Mouse (Mus musculus): Measurements from ENCODE around the gene Gpr18.

Gpr18 gene

DNA sequence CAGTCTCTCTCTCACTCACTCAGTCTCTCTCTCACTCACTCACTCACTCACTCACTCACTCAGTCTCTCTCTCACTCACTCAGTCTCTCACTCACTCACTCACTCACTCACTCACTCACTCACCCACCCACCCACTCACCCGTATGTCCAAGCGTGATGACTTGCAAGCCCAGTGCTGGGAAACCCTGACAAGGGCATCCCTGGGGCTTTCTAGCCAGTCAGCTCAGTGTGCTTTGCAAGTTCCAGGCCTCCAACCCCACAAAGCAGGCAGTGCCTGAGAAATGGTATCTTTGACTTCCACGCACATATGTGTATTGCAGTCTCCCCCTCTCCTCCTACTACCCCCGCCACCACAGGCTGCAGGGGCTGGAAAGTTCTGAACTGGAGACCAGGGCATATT lies 6.4 kb upstream of the Gpr18 start:
- Histone ChIP-seq H3K27me3 (ENCODE audit: control insufficient read depth, insufficient read depth, low read length, poor library complexity, severe bottlenecking) (no peaks in the 10 kb centered on the region), H3K36me3 (ENCODE audit: control insufficient read depth, insufficient read depth, low read length, poor library complexity, severe bottlenecking) (0 out of 2 replicates have a peak, but pooled peaks cover 2% of the 10 kb centered on the region)
- no peak for DNase-seq (ENCODE audit: low read depth, low spot score)

DNA sequence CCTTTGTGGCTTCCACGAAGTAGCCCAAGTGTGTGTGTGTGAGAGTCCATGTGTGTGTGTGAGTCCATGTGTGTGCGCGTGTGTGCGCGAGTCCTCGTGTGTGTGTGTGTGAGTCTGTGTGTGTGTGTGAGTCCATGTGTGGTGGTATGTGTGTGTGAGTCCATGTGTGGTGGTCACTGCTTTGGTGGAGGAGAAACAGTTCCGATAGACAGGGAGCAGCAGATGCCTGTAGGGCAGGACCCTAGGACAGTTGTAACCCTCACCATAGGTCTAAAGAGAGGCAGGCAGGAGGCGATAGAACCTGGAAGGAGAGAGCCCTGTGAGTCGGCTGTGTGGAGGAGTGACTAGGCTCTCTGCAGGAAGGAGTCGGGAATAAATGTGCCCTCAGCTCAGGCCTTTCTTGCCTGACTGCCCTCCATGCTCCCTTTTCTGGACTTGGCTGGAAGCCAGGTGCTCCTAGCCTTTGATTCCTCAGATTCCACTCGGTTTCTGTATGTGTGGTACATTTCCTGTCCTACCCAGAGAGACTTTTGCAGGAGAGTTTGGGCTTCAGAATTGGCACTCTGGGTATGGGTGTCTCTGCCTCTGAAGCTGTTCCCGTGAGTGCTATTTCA lies 5.0 kb upstream of the Gpr18 start:
- Histone ChIP-seq H3K36me3 (ENCODE audit: control insufficient read depth, insufficient read depth, low read length, poor library complexity, severe bottlenecking) (0 out of 2 replicates have a peak, but pooled peaks cover under 1% of the 10 kb centered on the region), H3K27me3 (ENCODE audit: control insufficient read depth, insufficient read depth, low read length, poor library complexity, severe bottlenecking) (no peaks in the 10 kb centered on the region)
- no peak for DNase-seq (ENCODE audit: low read depth, low spot score)

DNA sequence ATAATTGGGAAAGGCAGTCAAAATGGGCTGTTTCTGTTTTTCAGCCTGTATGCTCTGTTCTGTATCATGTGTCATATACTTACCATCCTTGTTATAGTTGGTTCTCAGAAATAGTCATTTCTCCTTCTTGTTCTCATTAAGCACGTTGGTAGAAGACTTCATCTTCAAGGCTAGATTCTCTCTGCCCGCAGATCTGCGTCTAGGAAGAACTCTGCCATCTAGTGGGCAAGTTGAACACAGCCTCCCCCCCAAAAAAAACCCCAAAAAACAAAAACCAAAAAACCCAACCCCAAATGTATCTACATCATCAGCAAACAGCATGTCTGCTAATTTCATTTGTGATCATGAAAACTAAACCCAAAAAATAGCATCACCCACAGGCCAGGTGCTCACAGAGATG lies 4.2 kb upstream of the Gpr18 start:
- DNase-seq (ENCODE audit: low read depth, low spot score): peak; percentile 79
- H3K27me3 ChIP-seq (ENCODE audit: control insufficient read depth, insufficient read depth, low read length, poor library complexity, severe bottlenecking): no peaks in the 10 kb centered on the region
- H3K36me3 ChIP-seq (ENCODE audit: control insufficient read depth, insufficient read depth, low read length, poor library complexity, severe bottlenecking): no peaks in the 10 kb centered on the region

DNA sequence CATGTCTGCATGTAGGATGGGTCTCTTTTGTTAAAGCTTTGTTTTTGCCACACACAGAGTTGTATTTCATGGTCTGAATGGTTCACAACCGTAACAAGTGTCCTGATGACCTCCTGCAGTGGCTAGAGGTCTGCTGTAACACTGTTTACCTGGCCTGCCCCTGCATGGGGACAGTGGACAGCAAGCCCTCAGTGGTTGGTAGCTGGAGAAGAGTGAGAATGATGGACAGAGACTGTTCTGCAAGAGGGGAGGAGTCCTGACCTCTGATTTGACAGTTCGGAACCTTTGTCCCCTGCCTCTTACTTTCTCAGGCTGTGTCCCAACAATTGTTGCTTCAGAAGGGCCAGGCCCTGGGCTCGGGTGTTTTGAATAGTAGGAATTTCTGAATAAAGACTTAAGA lies 2.7 kb upstream of the Gpr18 start:
- DNase-seq (ENCODE audit: low read depth, low spot score): no peak
- Histone ChIP-seq H3K27me3 (ENCODE audit: control insufficient read depth, insufficient read depth, low read length, poor library complexity, severe bottlenecking) (no peaks in the 10 kb centered on the region), H3K36me3 (ENCODE audit: control insufficient read depth, insufficient read depth, low read length, poor library complexity, severe bottlenecking) (no peaks in the 10 kb centered on the region)

DNA sequence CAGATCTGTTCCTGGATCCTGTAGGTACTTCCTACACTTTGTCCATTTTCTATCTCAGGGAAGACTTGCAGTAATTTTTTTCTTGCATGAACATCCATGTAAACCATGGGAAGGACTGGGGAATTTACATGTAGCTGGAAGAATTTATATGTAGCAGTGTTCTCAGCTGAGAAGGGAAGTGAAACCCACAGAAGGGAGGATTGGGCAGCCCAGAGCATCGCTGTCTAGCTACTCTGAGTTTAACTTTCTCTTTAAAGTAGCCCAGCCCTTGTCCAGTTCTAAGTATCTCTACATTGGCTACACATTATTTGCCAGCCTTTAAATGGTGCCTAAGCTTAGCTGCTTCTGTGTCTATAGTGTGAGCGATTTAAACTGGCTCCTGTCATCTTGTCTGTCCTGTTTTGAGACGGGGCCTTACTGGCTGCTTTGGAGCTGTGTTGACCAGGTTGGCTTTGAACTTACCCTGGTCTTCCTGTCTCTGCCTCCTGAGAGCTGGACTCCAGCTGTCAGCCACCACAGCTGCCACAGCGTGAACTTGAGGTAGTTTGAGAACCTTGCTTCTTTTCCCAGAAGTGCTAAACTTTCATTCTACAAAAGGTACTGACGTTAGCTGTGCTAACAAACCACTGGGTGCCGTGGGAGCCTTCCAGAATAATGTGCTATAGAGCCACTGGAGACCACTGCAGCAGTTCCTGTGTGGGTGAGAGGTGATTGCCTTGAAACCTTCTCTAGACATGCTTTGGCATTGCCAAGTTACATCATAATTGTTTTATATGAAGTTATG lies 922 bp upstream of the Gpr18 start:
- H3K27me3 ChIP-seq (ENCODE audit: control insufficient read depth, insufficient read depth, low read length, poor library complexity, severe bottlenecking): no peaks in the 10 kb centered on the region
- H3K36me3 ChIP-seq (ENCODE audit: control insufficient read depth, insufficient read depth, low read length, poor library complexity, severe bottlenecking): peaks cover 14% of the 10 kb centered on the region; the same call in 1 of the 2 replicates
- peak; percentile 79 for DNase-seq (ENCODE audit: low read depth, low spot score)

DNA sequence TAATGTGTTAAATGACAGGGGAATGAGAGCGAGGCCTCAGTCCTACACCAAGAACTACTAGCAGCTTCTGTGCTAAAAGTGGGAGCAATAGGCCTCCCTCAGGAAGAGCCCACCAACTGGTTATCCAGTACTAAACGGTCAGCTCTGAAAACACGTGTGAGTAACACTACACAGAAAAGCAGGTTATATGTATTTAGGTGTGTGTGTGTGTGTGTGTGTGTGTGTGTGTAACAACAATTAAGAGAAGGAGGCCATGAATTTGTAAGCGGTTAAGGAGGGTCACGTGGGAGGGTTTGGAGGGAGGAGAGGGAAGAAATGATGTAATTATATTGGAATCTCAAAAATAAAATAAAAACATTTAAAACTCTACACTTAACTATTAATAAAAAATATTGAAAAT lies 438 bp downstream of the Gpr18 start:
- no peak for DNase-seq (ENCODE audit: low read depth, low spot score)
- H3K36me3 ChIP-seq (ENCODE audit: control insufficient read depth, insufficient read depth, low read length, poor library complexity, severe bottlenecking): peaks cover 15% of the 10 kb centered on the region; the same call in 1 of the 2 replicates
- H3K27me3 ChIP-seq (ENCODE audit: control insufficient read depth, insufficient read depth, low read length, poor library complexity, severe bottlenecking): no peaks in the 10 kb centered on the region

DNA sequence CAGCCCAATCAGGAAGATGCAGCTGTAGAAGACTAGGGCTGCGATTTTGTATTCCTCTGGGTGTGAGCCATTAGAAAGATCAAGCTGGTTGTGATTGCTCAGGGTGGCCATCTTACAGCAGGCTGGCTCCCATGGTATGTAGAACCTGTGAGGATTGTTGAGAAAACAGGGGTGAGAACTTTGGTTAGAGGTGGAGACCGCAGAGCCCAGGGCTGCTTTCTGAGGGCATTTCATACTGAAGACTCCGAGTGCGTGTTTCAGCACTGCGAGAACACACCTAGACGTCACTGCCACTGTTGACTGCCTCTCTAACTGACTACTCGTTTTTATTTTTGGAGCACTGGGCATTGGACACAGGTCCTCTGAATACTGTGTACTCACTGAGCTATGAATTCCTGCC lies 3.1 kb downstream of the Gpr18 start:
- Histone ChIP-seq H3K36me3 (ENCODE audit: control insufficient read depth, insufficient read depth, low read length, poor library complexity, severe bottlenecking) (peaks cover 20% of the 10 kb centered on the region; the same call in 1 of the 2 replicates), H3K27me3 (ENCODE audit: control insufficient read depth, insufficient read depth, low read length, poor library complexity, severe bottlenecking) (no peaks in the 10 kb centered on the region)
- no peak for DNase-seq (ENCODE audit: low read depth, low spot score)

DNA sequence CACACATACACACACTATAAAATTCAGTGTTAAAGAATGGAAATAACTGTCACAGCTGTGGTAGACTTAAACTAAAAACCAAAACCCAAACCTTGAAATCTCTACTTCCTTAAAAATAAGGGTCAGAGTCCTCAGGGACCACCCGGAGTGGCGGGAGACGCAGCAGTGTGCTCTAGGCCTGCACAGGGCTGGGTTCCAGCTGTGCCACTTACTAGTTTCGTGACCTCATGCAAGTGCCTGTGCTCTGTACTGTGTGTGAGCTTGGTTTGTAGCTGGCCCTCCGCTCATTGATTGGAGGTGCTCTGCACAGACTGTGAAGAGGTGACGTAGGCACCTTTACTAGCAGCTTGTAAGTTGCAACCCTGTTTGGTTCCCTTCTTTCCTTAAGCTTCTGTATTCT lies 5.7 kb downstream of the Gpr18 start:
- H3K27me3 ChIP-seq (ENCODE audit: control insufficient read depth, insufficient read depth, low read length, poor library complexity, severe bottlenecking): no peaks in the 10 kb centered on the region
- DNase-seq (ENCODE audit: low read depth, low spot score): peak; percentile 72

DNA sequence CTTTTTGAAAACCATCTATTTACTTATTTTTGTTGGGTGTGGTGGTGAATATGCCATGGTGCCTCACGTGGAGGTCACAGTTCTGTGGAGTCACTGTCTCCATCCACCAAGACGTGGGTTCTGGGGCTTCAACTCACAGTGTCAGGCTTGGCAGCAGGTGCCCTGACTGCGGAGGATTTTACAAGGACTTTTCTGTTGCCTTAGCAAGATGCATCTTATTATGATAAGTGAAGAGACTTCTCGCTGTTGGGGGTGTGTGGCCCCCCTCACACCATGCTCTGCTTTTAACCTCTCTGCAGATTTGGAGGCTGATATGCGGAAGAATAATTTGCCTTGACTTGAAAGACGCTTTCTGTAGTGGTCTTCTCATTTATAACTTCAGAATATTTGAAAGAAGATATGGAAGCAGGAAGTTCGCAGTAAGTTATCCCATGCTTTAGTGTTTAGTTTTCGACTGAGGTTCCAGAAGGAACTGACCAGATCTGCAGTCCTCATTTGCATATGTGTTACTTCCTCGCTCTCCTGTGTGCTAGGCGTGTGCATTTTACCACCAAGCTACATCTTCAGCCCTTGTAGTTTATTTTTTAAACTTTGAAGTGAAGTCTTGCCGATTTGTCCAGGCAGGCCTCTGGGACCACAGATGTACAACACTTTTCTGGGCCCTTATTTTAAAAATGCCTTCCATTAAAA lies 8.4 kb downstream of the Gpr18 start:
- DNase-seq (ENCODE audit: low read depth, low spot score): peak; percentile 60
- Histone ChIP-seq H3K27me3 (ENCODE audit: control insufficient read depth, insufficient read depth, low read length, poor library complexity, severe bottlenecking) (no peaks in the 10 kb centered on the region), H3K36me3 (ENCODE audit: control insufficient read depth, insufficient read depth, low read length, poor library complexity, severe bottlenecking) (peaks cover 13% of the 10 kb centered on the region; the same call in 1 of the 2 replicates)

More for the DNA sequence above, 5.7 kb downstream of the Gpr18 start:
- peaks cover 20% of the 10 kb centered on the region; the same call in 1 of the 2 replicates for H3K36me3 ChIP-seq (ENCODE audit: control insufficient read depth, insufficient read depth, low read length, poor library complexity, severe bottlenecking)

DNA sequence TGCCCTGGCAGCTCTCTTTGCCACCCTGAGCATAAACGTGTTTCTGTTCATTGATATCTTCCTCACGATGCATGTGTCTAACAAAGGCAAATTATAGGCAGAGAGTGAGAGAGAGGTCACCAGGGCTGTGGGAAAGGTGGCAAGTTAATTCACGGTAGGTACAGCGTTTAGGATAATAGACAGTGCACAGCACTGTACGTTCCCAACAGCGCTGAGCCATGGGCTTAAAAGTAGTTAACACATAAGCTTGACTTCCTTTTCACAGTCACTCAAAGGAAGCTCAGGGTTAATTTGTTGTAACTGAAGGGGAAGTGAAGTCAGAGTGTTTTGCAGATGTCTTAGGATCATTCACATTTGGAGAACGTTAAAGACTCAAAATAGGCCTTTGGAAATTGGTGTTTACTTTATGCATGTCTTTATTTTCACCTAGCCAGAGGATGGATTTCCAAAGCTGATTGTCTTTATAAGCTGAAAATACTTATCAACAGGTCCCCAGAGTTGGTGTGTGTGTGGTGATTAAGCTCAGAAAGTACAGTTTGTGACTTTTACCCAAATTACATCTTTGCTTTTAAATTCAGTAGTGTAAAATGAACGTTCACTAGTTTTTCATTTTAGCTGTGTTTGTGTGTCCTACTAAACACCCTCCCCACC lies 9.1 kb downstream of the Gpr18 start:
- peaks cover 6% of the 10 kb centered on the region; the same call in 1 of the 2 replicates for H3K36me3 ChIP-seq (ENCODE audit: control insufficient read depth, insufficient read depth, low read length, poor library complexity, severe bottlenecking)
- DNase-seq (ENCODE audit: low read depth, low spot score): peak; percentile 59
- no peaks in the 10 kb centered on the region for H3K27me3 ChIP-seq (ENCODE audit: control insufficient read depth, insufficient read depth, low read length, poor library complexity, severe bottlenecking)

DNA sequence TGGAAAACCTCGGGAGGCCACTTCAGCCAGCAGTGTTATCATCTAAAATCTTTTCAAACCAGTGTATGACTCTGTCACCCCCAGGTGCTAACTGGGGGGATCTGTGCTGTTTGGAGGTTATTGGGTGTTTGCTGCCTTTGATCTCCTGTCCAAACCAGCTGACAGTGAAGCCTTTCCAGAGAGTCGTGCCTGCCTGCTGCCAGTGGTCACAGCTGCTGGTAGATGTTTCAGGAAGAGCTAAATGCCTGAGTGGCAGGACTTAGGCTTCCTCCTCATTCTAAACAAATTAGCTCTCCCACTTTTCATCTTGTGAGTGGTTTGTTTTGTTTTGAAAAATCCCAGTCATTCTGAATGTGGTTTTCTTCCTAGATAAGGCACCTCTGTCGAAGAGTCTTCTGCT lies 10.8 kb downstream of the Gpr18 start:
- peaks cover 2% of the 10 kb centered on the region; the same call in 1 of the 2 replicates for H3K36me3 ChIP-seq (ENCODE audit: control insufficient read depth, insufficient read depth, low read length, poor library complexity, severe bottlenecking)
- H3K27me3 ChIP-seq (ENCODE audit: control insufficient read depth, insufficient read depth, low read length, poor library complexity, severe bottlenecking): no peaks in the 10 kb centered on the region
- DNase-seq (ENCODE audit: low read depth, low spot score): no peak

DNA sequence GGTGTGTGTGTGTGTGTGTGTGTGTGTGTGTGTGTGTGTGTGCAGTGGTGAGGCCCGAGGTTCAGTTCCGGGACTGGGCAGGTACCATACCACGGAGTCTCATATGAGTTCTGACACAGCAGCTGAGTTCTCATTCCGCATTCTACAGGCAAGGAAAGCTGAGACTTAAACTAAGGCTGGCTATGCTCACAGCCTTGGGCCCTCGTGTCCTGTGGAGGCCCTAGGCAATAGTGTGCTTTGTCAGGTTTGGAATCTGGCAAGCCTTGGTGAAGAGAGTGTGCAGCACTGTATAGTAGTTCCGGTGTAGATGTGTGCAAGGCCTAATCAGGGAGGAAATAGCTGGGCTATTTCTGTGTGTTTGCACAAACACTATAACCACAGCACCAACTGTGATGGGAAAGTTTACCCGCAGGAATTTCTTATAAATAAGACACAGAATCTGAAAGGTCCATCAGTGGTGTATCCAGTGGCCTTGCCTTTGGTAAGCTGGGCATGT lies 12.2 kb downstream of the Gpr18 start:
- no peak for DNase-seq (ENCODE audit: low read depth, low spot score)
- no peaks in the 10 kb centered on the region for H3K36me3 ChIP-seq (ENCODE audit: control insufficient read depth, insufficient read depth, low read length, poor library complexity, severe bottlenecking)
- H3K27me3 ChIP-seq (ENCODE audit: control insufficient read depth, insufficient read depth, low read length, poor library complexity, severe bottlenecking): no peaks in the 10 kb centered on the region

DNA sequence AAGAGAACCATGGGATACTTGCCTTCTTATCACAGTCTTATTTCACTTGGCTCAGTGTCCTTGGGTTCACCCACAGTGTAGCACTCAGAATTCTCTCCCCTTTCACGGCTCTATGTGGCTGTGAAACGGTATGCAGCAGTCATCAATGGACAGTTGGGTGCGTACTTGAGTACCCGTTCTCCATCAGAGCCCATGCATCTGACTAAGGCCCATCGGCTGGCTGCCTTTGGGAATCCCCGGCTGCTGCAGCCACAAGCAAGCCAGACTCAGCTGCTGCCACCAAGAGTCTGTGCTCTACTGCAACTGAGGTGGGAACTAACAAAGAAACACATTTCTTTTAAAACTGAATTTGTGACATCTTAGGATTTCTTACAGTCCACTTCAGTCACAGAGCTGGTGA lies 14.1 kb downstream of the Gpr18 start:
- peak; percentile 59 for DNase-seq (ENCODE audit: low read depth, low spot score)
- Histone ChIP-seq H3K27me3 (ENCODE audit: control insufficient read depth, insufficient read depth, low read length, poor library complexity, severe bottlenecking) (no peaks in the 10 kb centered on the region), H3K36me3 (ENCODE audit: control insufficient read depth, insufficient read depth, low read length, poor library complexity, severe bottlenecking) (no peaks in the 10 kb centered on the region)

DNA sequence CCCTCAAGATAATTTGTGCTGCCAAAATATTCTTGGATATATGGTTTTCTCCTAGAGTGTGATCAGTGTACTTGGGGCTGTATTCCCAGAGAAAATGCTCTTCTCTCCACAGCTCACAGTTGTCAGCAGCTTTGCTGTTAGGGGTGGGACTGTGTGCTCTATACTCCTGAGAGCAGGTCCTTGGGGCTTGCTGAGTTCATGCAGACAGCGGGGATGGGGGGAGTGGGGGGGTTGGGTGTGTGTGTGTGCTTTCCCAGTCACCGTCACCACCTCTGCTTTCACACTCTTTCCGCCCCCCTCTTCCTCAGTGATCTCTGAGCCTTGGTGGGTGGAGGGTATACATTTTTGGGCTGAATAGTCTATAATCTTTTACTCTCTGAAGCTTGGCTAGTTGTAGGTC lies 16.5 kb downstream of the Gpr18 start:
- no peaks in the 10 kb centered on the region for H3K36me3 ChIP-seq (ENCODE audit: control insufficient read depth, insufficient read depth, low read length, poor library complexity, severe bottlenecking)
- no peak for DNase-seq (ENCODE audit: low read depth, low spot score)
- H3K27me3 ChIP-seq (ENCODE audit: control insufficient read depth, insufficient read depth, low read length, poor library complexity, severe bottlenecking): no peaks in the 10 kb centered on the region
